Mouse (Mus musculus): ENCODE results near the gene Slc35c1. TPM values are rescaled to one million over a fixed set of nuclear protein-coding genes. Genes with fewer than 3 reads are reported as not detected.

The Slc35c1 gene
- total and polyA plus RNA-seq, 3 experiments: 11.4 to 40.5 (median 31.2) TPM

DNA sequence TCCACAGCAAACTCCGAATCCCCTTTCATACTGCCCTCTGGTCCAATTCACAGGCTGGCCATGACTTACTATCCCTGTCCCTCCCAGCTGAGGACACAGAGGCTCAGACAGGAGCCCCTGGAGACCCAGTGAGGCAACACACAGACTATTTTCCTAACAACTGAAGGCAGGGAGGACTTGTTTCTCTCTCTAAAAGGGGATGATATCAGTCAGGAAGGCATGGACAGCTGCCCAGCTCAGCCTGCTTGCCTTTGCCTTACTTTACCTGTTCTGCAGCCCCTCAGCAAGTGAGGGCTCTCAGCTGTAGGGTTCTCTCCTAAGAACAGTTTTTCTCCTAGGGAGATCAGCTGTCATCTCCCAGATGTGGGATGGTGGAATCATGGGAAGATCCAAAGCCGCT, 26.6 kb upstream of the Slc35c1 start:
- H3K36me3 ChIP-seq (replicated peaks): no peaks in the 10 kb centered on the region
- H3K27me3 ChIP-seq (ENCODE audit: insufficient read depth, low read length): peaks cover 65% of the 10 kb centered on the region
- peaks cover 12% of the 10 kb centered on the region for H3K4me1 ChIP-seq (ENCODE audit: insufficient read depth, low read depth, low read length)
- TF ChIP-seq CTCF (IDR thresholded peaks at IDR 0.05; ENCODE audit: low read depth, low read length): no peak
- no peak for TF ChIP-seq TAL1 (conservative IDR thresholded peaks at IDR 0.05; ENCODE audit: low read depth, low read length)
- TF ChIP-seq POLR2AphosphoS5 (IDR thresholded peaks at IDR 0.05; ENCODE audit: insufficient replicate concordance, low read depth, low read length): no peak
- no peak for TF ChIP-seq GATA2 (IDR thresholded peaks at IDR 0.05; ENCODE audit: borderline replicate concordance, low read depth, low read length)
- no peak for TF ChIP-seq GATA1 (IDR thresholded peaks at IDR 0.05; ENCODE audit: borderline replicate concordance, low read length)
- H3K4me3 ChIP-seq (ENCODE audit: low read depth, low read length): no peak overlapping the region
- DNase-seq (ENCODE audit: low spot score): no peak
- ATAC-seq (ENCODE audit: extremely low read depth, insufficient number of reproducible peaks, low FRiP score, poor library complexity, severe bottlenecking): no peak
- H3K9me3 ChIP-seq (replicated peaks): no peaks in the 10 kb centered on the region

DNA sequence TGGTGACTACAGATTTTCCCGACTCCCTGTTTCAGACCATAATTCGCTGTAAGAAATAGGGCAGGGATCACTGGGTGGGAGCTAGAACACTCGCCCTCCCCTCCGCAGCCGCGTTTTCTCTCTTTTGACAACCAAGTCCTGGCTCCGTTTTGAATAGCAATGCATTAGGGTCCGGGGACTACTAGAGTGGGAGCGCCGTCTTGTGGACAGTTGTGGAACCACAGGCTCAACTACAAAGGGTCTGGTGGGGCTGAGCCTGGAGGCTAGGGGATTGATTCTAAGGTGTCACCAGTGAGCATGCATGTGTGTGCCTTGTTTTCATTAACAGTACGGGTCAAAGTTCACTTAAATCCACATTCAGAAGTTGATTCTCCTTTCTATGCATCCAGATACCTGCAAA, 26.1 kb upstream of the Slc35c1 start:
- Histone ChIP-seq H3K9me3 (replicated peaks) (no peaks in the 10 kb centered on the region), H3K27me3 (ENCODE audit: insufficient read depth, low read length) (peaks cover 66% of the 10 kb centered on the region)
- ATAC-seq (ENCODE audit: extremely low read depth, insufficient number of reproducible peaks, low FRiP score, poor library complexity, severe bottlenecking): no peak

DNA sequence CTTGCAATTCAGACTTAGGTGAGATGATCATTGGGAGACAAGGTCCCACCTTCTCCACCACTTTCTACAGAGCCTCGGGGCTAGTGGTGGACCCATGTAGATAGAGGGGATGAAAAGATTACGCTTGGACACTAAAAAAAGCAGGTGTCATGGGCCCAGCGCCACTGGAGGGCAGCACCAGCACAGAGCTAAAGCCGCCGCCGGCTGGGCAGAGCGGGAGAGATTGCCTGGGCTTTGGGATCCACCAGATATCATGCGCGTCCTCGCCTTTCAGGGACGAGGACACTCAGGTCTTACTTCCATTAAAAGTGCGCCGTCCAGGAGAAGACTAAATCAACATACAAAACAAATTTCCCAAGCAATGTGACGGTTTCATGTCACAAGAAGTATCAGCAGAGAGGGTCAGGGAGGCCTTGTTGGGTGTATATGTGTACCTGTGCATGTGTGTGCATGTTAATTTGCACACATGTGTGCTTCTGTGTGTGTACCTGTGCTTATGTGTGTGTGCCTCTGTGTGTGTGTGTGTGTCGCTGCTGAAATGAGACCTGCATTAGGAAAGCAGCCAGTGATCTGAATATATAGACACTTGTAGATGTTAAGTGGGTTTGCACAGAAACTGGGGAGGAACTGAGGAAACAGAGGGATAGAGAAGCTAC, 25.4 kb upstream of the Slc35c1 start:
- Histone ChIP-seq H3K36me3 (replicated peaks) (no peaks in the 10 kb centered on the region), H3K9me3 (replicated peaks) (no peaks in the 10 kb centered on the region), H3K4me1 (ENCODE audit: insufficient read depth, low read depth, low read length) (peaks cover 12% of the 10 kb centered on the region), H3K27me3 (ENCODE audit: insufficient read depth, low read length) (peaks cover 65% of the 10 kb centered on the region), H3K4me3 (ENCODE audit: low read depth, low read length) (no peak overlapping the region)
- peak; percentile 31 for DNase-seq (ENCODE audit: low spot score)
- no peak; the same call in 1 of the 2 replicates for ATAC-seq (ENCODE audit: extremely low read depth, insufficient number of reproducible peaks, low FRiP score, poor library complexity, severe bottlenecking)
- no peak for TF ChIP-seq GATA1 (IDR thresholded peaks at IDR 0.05; ENCODE audit: borderline replicate concordance, low read length)
- TF ChIP-seq CTCF (IDR thresholded peaks at IDR 0.05; ENCODE audit: low read depth, low read length): 0 out of 2 replicates have a peak, but pooled peaks have one; percentile 11

More for the DNA sequence above, 26.1 kb upstream of the Slc35c1 start:
- Histone ChIP-seq H3K4me1 (ENCODE audit: insufficient read depth, low read depth, low read length) (peaks cover 12% of the 10 kb centered on the region), H3K36me3 (replicated peaks) (no peaks in the 10 kb centered on the region), H3K4me3 (ENCODE audit: low read depth, low read length) (no peak overlapping the region)
- peak; percentile 98 for TF ChIP-seq CTCF (IDR thresholded peaks at IDR 0.05; ENCODE audit: low read depth, low read length)
- TF ChIP-seq TAL1 (conservative IDR thresholded peaks at IDR 0.05; ENCODE audit: low read depth, low read length): no peak
- DNase-seq (ENCODE audit: low spot score): peak; percentile 67

DNA sequence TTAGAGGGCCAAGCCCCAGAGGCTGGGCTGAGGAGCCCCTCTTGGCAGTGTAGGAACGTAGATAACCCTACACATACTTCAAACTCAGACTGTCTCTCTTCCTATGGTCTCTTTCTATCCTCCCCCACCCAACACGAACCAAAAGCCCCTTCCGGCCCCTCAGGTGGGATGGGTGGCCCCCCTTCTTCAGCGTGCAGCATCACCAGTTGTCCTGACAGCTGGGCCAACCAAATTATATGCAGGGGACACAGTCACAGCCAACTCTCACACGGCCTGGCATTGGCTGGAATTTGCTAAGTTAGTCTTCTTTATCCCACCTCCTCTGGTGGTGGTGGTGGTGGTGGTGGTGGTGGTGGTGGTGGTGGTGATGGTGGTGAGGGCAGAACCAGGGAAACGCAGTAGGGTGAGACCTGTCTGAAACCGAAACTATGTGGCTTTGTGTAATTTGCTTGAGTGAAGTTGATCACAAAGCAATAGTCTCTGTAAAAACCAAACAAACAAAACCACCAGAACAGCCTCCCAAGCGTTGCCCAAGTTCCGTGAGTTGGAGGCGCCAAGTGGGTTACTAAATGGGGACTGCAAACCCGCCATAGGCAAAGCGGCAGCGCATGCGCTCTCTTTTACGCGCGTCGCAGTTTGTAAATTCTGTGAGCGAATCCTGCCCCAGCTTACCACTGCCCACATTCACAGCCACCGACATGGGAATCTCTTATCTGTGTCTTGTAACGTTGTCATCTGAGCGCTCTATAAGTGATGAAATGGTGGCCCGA, 24.1 kb upstream of the Slc35c1 start:
- no peak for TF ChIP-seq POLR2AphosphoS5 (IDR thresholded peaks at IDR 0.05; ENCODE audit: insufficient replicate concordance, low read depth, low read length)
- TF ChIP-seq GATA1 (IDR thresholded peaks at IDR 0.05; ENCODE audit: borderline replicate concordance, low read length): no peak
- no peak for TF ChIP-seq GATA2 (IDR thresholded peaks at IDR 0.05; ENCODE audit: borderline replicate concordance, low read depth, low read length)
- no peak for TF ChIP-seq CTCF (IDR thresholded peaks at IDR 0.05; ENCODE audit: low read depth, low read length)
- TF ChIP-seq TAL1 (conservative IDR thresholded peaks at IDR 0.05; ENCODE audit: low read depth, low read length): no peak
- no peaks in the 10 kb centered on the region for H3K36me3 ChIP-seq (replicated peaks)
- H3K9me3 ChIP-seq (replicated peaks): no peaks in the 10 kb centered on the region
- no peak for ATAC-seq (ENCODE audit: extremely low read depth, insufficient number of reproducible peaks, low FRiP score, poor library complexity, severe bottlenecking)
- peaks cover 61% of the 10 kb centered on the region for H3K27me3 ChIP-seq (ENCODE audit: insufficient read depth, low read length)
- peaks cover 12% of the 10 kb centered on the region for H3K4me1 ChIP-seq (ENCODE audit: insufficient read depth, low read depth, low read length)
- H3K4me3 ChIP-seq (ENCODE audit: low read depth, low read length): no peak overlapping the region
- no peak for DNase-seq (ENCODE audit: low spot score)

DNA sequence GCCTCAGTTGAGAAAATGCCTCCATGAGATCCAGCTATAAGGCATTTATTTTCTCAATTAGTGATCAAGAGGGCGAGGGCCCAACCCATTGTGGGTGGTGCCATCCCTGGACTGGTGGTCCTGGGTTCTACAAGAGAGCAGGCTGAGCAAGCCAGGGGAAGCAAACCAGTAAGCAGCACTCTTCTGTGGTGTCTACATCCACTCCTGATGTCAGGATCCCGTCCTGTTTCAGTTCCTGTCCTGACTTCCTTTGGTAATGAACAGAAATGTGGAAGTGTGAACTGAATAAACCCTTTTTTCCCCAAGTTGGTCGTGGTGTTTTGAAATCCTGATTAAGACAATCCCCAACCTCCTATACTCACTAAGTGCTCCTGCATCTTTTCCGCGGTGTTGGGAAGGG, 23.2 kb upstream of the Slc35c1 start:
- Histone ChIP-seq H3K36me3 (replicated peaks) (no peaks in the 10 kb centered on the region), H3K9me3 (replicated peaks) (no peaks in the 10 kb centered on the region), H3K4me1 (ENCODE audit: insufficient read depth, low read depth, low read length) (peaks cover 12% of the 10 kb centered on the region), H3K27me3 (ENCODE audit: insufficient read depth, low read length) (peaks cover 60% of the 10 kb centered on the region), H3K4me3 (ENCODE audit: low read depth, low read length) (no peak overlapping the region)
- ATAC-seq (ENCODE audit: extremely low read depth, insufficient number of reproducible peaks, low FRiP score, poor library complexity, severe bottlenecking) (no peak), DNase-seq (ENCODE audit: low spot score) (no peak)
- no peak for TF ChIP-seq CTCF (IDR thresholded peaks at IDR 0.05; ENCODE audit: low read depth, low read length)
- TF ChIP-seq GATA2 (IDR thresholded peaks at IDR 0.05; ENCODE audit: borderline replicate concordance, low read depth, low read length): no peak
- TF ChIP-seq POLR2AphosphoS5 (IDR thresholded peaks at IDR 0.05; ENCODE audit: insufficient replicate concordance, low read depth, low read length): no peak
- no peak for TF ChIP-seq TAL1 (conservative IDR thresholded peaks at IDR 0.05; ENCODE audit: low read depth, low read length)
- TF ChIP-seq GATA1 (IDR thresholded peaks at IDR 0.05; ENCODE audit: borderline replicate concordance, low read length): no peak

DNA sequence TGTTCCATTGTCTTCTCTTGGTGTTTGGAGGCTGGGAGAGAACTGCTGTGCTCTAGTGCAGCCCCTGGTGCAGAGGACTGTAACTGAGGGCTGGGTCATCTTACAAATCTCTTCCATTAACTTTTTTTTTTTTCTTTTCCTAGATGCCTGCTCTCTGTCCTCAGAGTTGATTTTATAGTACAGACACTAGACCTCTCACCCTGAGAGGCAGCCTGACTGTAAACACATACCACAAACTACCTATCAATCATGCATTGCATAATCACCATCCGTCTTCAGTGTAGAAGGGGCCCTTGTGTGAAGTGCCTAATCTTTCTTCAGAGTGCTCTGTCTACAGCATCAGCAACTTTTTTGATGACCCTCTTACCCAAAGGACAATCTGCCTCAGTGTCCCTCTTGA, 22.2 kb upstream of the Slc35c1 start:
- H3K9me3 ChIP-seq (replicated peaks): no peaks in the 10 kb centered on the region
- peaks cover 12% of the 10 kb centered on the region for H3K4me1 ChIP-seq (ENCODE audit: insufficient read depth, low read depth, low read length)
- no peak overlapping the region for H3K4me3 ChIP-seq (ENCODE audit: low read depth, low read length)
- no peaks in the 10 kb centered on the region for H3K36me3 ChIP-seq (replicated peaks)
- H3K27me3 ChIP-seq (ENCODE audit: insufficient read depth, low read length): peaks cover 56% of the 10 kb centered on the region
- TF ChIP-seq CTCF (IDR thresholded peaks at IDR 0.05; ENCODE audit: low read depth, low read length) (no peak), GATA2 (IDR thresholded peaks at IDR 0.05; ENCODE audit: borderline replicate concordance, low read depth, low read length) (no peak)
- no peak for DNase-seq (ENCODE audit: low spot score)
- ATAC-seq (ENCODE audit: extremely low read depth, insufficient number of reproducible peaks, low FRiP score, poor library complexity, severe bottlenecking): no peak
